In genomic region chrX:166509761-166510738, GRCm38 (mm10) we compare ENCODE assay signal across 7 mouse cellular contexts. TPM values are rescaled to one million over a fixed set of nuclear protein-coding genes. Genes with fewer than 3 reads are reported as not detected.
A peak's percentile ranks its signal among the peaks of the same experiment; 100 is the strongest.
DNase-seq lines count a peak whose midpoint lies in the region; ATAC-seq and TF ChIP-seq lines count a peak whose summit lies in the region.

No protein-coding gene starts in this region.

- H3K27ac ChIP-seq in intestine, postnatal 0 days (ENCODE audit: low read depth, low read length) = peak overlapping the region; percentile 94
- H3K27ac ChIP-seq in midbrain, embryonic 12.5 days (replicated peaks) = peak overlapping the region; percentile 96
- H3K27ac ChIP-seq in small intestine, adult 2 months (ENCODE audit: insufficient read depth, low read depth, low read length) = peak overlapping the region; percentile 92

- H3K4me3 ChIP-seq in intestine, postnatal 0 days (ENCODE audit: low read depth, low read length) = peak overlapping the region; percentile 54
- peak overlapping the region; percentile 54 for H3K4me3 ChIP-seq in midbrain, embryonic 12.5 days
- H3K4me3 ChIP-seq in small intestine, adult 2 months (ENCODE audit: low read depth, low read length) = peak overlapping the region; percentile 98

- TF ChIP-seq CTCF in intestine, postnatal 0 days (IDR thresholded peaks at IDR 0.05; ENCODE audit: low read depth) = peak; percentile 52
- no peak for TF ChIP-seq CTCF in small intestine, adult 2 months (IDR thresholded peaks at IDR 0.05; ENCODE audit: extremely low read depth, insufficient read length, insufficient replicate concordance, low read depth, low read length)

- H3K9ac ChIP-seq in intestine, postnatal 0 days (ENCODE audit: low read depth, low read length) = peak overlapping the region; percentile 62
- H3K9ac ChIP-seq in midbrain, embryonic 12.5 days (replicated peaks) = peak overlapping the region; percentile 72

- 23% methylated on average over 65 of the region's 65 CpGs for WGBS in intestine, postnatal 0 days
- WGBS in midbrain, embryonic 12.5 days = 22% methylated on average over 65 of the region's 65 CpGs
- 10% methylated on average over 58 of the region's 65 CpGs for WGBS in small intestine, adult 2 months

- H3K36me3 ChIP-seq in intestine, postnatal 0 days (ENCODE audit: control insufficient read depth, insufficient read depth) = no peaks in the 10 kb centered on the region
- no peaks in the 10 kb centered on the region for H3K36me3 ChIP-seq in midbrain, embryonic 12.5 days
- H3K36me3 ChIP-seq in small intestine, adult 2 months (ENCODE audit: control insufficient read depth, insufficient read depth, low read length) = no peaks in the 10 kb centered on the region

- H3K9me3 ChIP-seq in intestine, postnatal 0 days (ENCODE audit: control insufficient read depth) = no peaks in the 10 kb centered on the region
- no peaks in the 10 kb centered on the region for H3K9me3 ChIP-seq in midbrain, embryonic 12.5 days

- peak; percentile 92 for DNase-seq in adrenal gland, adult 8-10 months
- DNase-seq in embryo, embryonic 9.5 days (ENCODE audit: extremely low spot score) = peak; percentile 86
- DNase-seq in gastrocnemius, postnatal 4 days (ENCODE audit: low spot score in 2 of 2) = peak; percentile 80 to 90
- DNase-seq in left cerebral cortex, postnatal 4 days = peak; percentile 94

- TF ChIP-seq POLR2A in small intestine, adult 2 months (IDR thresholded peaks at IDR 0.05; ENCODE audit: low read depth, low read length) = 0 out of 2 replicates have a peak, but pooled peaks have one; percentile 68

- peak overlapping the region; percentile 65 for H3K4me2 ChIP-seq in intestine, postnatal 0 days (replicated peaks; ENCODE audit: low read depth)
- peak overlapping the region; percentile 50 for H3K4me2 ChIP-seq in midbrain, embryonic 12.5 days (replicated peaks)

- no peaks in the 10 kb centered on the region for H3K27me3 ChIP-seq in intestine, postnatal 0 days (replicated peaks; ENCODE audit: control insufficient read depth, insufficient read depth, low read length)
- H3K27me3 ChIP-seq in midbrain, embryonic 12.5 days = peaks cover 18% of the 10 kb centered on the region; the same call in 1 of the 2 replicates
- H3K27me3 ChIP-seq in small intestine, adult 2 months (ENCODE audit: control insufficient read depth, insufficient read depth, low read length) = no peaks in the 10 kb centered on the region

- intact Hi-C loops in left cerebral cortex, postnatal 4 days (cut with DNase I) = loop anchor here (10.0 kb wide), 1 partner anchor 125 kb away; no protein-coding TSS in a partner anchor

- ATAC-seq in intestine, postnatal 0 days = peak; percentile 99
- ATAC-seq in midbrain, embryonic 12.5 days (ENCODE audit: low FRiP score, low read depth) = peak; percentile 99

- H3K4me1 ChIP-seq in intestine, postnatal 0 days (replicated peaks; ENCODE audit: control insufficient read depth, insufficient read depth, low read length) = no peaks in the 10 kb centered on the region
- no peaks in the 10 kb centered on the region for H3K4me1 ChIP-seq in midbrain, embryonic 12.5 days
- 0 out of 2 replicates have a peak, but pooled peaks cover 1% of the 10 kb centered on the region for H3K4me1 ChIP-seq in small intestine, adult 2 months (ENCODE audit: control insufficient read depth, insufficient read depth, insufficient read length, low read length)

RNA-seq across cellular contexts. Expression of gene Tceanc, which starts 8.3 kb away (rescaled TPM):
- 1 to 10 TPM; 5.9 to 8.4 (median 6.9) TPM for total RNA-seq in adrenal gland, adult 8-10 months (2022)
- total RNA-seq in gastrocnemius, postnatal 4 days (2021) = 1 to 10 TPM; 8.5 to 8.7 TPM
- 3.1 and 3.5 TPM in 2 replicates for polyA plus RNA-seq in intestine, postnatal 0 days (2015; fragmentation: Nextera tagmentation; extraction: Ambion mirVana)
- 1 to 10 TPM; 2.7 to 3.9 TPM for total RNA-seq in left cerebral cortex, postnatal 4 days (2021)
- polyA plus RNA-seq in midbrain, embryonic 12.5 days (2016; fragmentation: Nextera tagmentation; extraction: Ambion mirVana) = 14.7 and 15.5 TPM in 2 replicates
- 0.14 and 0.23 TPM in 2 replicates for polyA plus RNA-seq in small intestine, adult 2 months (2012; rRNA removed)

RNA-seq across cellular contexts. Expression of gene Rab9, which starts 30.4 kb away (rescaled TPM):
- 10 to 100 TPM; 46.6 to 53.7 (median 49.2) TPM for total RNA-seq in adrenal gland, adult 8-10 months (2022)
- total RNA-seq in gastrocnemius, postnatal 4 days (2021) = 10 to 100 TPM; 24.0 to 28.0 TPM
- polyA plus RNA-seq in intestine, postnatal 0 days (2015; fragmentation: Nextera tagmentation; extraction: Ambion mirVana) = 78.0 and 79.6 TPM in 2 replicates
- 10 to 100 TPM; 36.7 to 38.6 TPM for total RNA-seq in left cerebral cortex, postnatal 4 days (2021)
- 44.7 and 48.7 TPM in 2 replicates for polyA plus RNA-seq in midbrain, embryonic 12.5 days (2016; fragmentation: Nextera tagmentation; extraction: Ambion mirVana)
- 1.7 and 2.3 TPM in 2 replicates for polyA plus RNA-seq in small intestine, adult 2 months (2012; rRNA removed)

Comparison
In these comparisons a context has a peak if more than half of its experiments do, and no peak if none do; other contexts are left out.
1. Peak in every context shown above with its lines: DNase-seq, ATAC-seq, H3K4me3 ChIP-seq and H3K27ac ChIP-seq.